Comparison of ENCODE assay signal across 7 mouse cellular contexts in genomic region chr7:80216566-80216965, GRCm38 (mm10). TPM values are rescaled to one million over a fixed set of nuclear protein-coding genes. Genes with fewer than 3 reads are reported as not detected.
A peak's percentile ranks its signal among the peaks of the same experiment; 100 is the strongest.
DNase-seq lines count a peak whose midpoint lies in the region; ATAC-seq and TF ChIP-seq lines count a peak whose summit lies in the region.

No protein-coding gene starts in this region.

- peaks cover 2% of the 10 kb centered on the region; the same call in 1 of the 2 replicates for H3K4me1 ChIP-seq in kidney, adult 2 months (ENCODE audit: control insufficient read depth, insufficient read depth, low read length)
- no peaks in the 10 kb centered on the region for H3K4me1 ChIP-seq in kidney, embryonic 15.5 days

- H3K27me3 ChIP-seq in kidney, adult 2 months (replicated peaks; ENCODE audit: control insufficient read depth, insufficient read depth, low read length), result no peaks in the 10 kb centered on the region
- H3K27me3 ChIP-seq in kidney, embryonic 15.5 days, result no peaks in the 10 kb centered on the region

- H3K36me3 ChIP-seq in kidney, adult 2 months (ENCODE audit: control insufficient read depth, insufficient read depth, low read length), result peaks cover 6% of the 10 kb centered on the region
- peaks cover 78% of the 10 kb centered on the region for H3K36me3 ChIP-seq in kidney, embryonic 15.5 days

- H3K4me3 ChIP-seq in kidney, adult 2 months (ENCODE audit: insufficient read depth, low read depth, low read length), result no peak overlapping the region
- H3K4me3 ChIP-seq in kidney, embryonic 15.5 days (replicated peaks), result no peak overlapping the region

- H3K27ac ChIP-seq in kidney, adult 2 months (ENCODE audit: insufficient read depth, low read depth, low read length), result no peak overlapping the region
- H3K27ac ChIP-seq in kidney, embryonic 15.5 days, result no peak overlapping the region

- TF ChIP-seq POLR2A in kidney, adult 2 months (IDR thresholded peaks at IDR 0.05; ENCODE audit: low read depth, low read length), result no peak

- peak; percentile 20; the same call in 1 of the 2 replicates for TF ChIP-seq CTCF in kidney, adult 2 months (conservative IDR thresholded peaks at IDR 0.05; ENCODE audit: insufficient read depth, insufficient read length, low read depth, low read length)

- ATAC-seq in kidney, embryonic 15.5 days (replicated peaks; ENCODE audit: low FRiP score), result no peak

- H3K9me3 ChIP-seq in kidney, embryonic 15.5 days (replicated peaks), result no peaks in the 10 kb centered on the region

- no peak overlapping the region for H3K9ac ChIP-seq in kidney, embryonic 15.5 days

- WGBS in kidney, adult 2 months, result 46% methylated on average over 8 of the region's 8 CpGs
- 72% methylated on average over 8 of the region's 8 CpGs for WGBS in kidney, embryonic 15.5 days

- DNase-seq in kidney, adult 2 months, result peak; percentile 75
- peak; percentile 79 for DNase-seq in MN1 (ENCODE audit: low spot score)
- peak; percentile 29 to 41 for DNase-seq in frontal cortex, postnatal 36 days (ENCODE audit: low spot score in 2 of 2)
- peak; percentile 60 to 74 for DNase-seq in kidney, postnatal 36 days
- no peak for DNase-seq in embryo, embryonic 10.5 days (ENCODE audit: low spot score)
- no peak for DNase-seq in retina, postnatal 1 day

- no peak overlapping the region for H3K4me2 ChIP-seq in kidney, embryonic 15.5 days

RNA-seq across cellular contexts. Expression of gene Cib1, which starts 16.0 kb away (rescaled TPM):
- polyA plus RNA-seq in kidney, adult 2 months (2012; rRNA removed), result 333 and 344 TPM in 2 replicates
- polyA plus RNA-seq in kidney, embryonic 15.5 days (2015; fragmentation: Nextera tagmentation; extraction: Ambion mirVana), result 108 and 122 TPM in 2 replicates

RNA-seq across cellular contexts. Expression of gene Gdpgp1, which starts 16.1 kb away (rescaled TPM):
- 2.4 and 2.6 TPM in 2 replicates for polyA plus RNA-seq in kidney, adult 2 months (2012; rRNA removed)
- polyA plus RNA-seq in kidney, embryonic 15.5 days (2015; fragmentation: Nextera tagmentation; extraction: Ambion mirVana), result 3.5 and 3.9 TPM in 2 replicates

RNA-seq across cellular contexts. Expression of gene Ttll13, which starts 29.6 kb away (rescaled TPM):
- 1.4 and 1.7 TPM in 2 replicates for polyA plus RNA-seq in kidney, adult 2 months (2012; rRNA removed)
- 1.2 and 2.1 TPM in 2 replicates for polyA plus RNA-seq in kidney, embryonic 15.5 days (2015; fragmentation: Nextera tagmentation; extraction: Ambion mirVana)

RNA-seq across cellular contexts. Expression of gene Sema4b, which starts 29.9 kb away (rescaled TPM):
- 24.4 and 26.3 TPM in 2 replicates for polyA plus RNA-seq in kidney, adult 2 months (2012; rRNA removed)
- polyA plus RNA-seq in kidney, embryonic 15.5 days (2015; fragmentation: Nextera tagmentation; extraction: Ambion mirVana), result 17.1 and 21.9 TPM in 2 replicates

RNA-seq across cellular contexts. Expression of gene Ngrn, which starts 44.4 kb away (rescaled TPM):
- polyA plus RNA-seq in kidney, adult 2 months (2012; rRNA removed), result 21.6 TPM in 2 replicates
- 47.5 and 48.3 TPM in 2 replicates for polyA plus RNA-seq in kidney, embryonic 15.5 days (2015; fragmentation: Nextera tagmentation; extraction: Ambion mirVana)

Comparison
In these comparisons a context has a peak if more than half of its experiments do, and no peak if none do; other contexts are left out.
1. DNase-seq: peak in kidney, adult 2 months (single experiment), MN1 (single experiment), frontal cortex, postnatal 36 days (2 of 2) and kidney, postnatal 36 days (2 of 2); none in embryo, embryonic 10.5 days (single experiment) and retina, postnatal 1 day (single experiment).